Mouse (Mus musculus) urinary bladder, postnatal 10 days (tissue): ENCODE measurements around the gene Btbd35f18.
"Not testable (repeated sequence)": the region's sequence is repeated elsewhere in the genome, so short reads cannot be mapped to it uniquely, and the experiment has no call there.

Experiments used
- DNase-seq: peaks from one replicate; pipeline ENCODE4 v3.0.0; 2022; ENCODE audit warnings: low spot score

The Btbd35f18 gene

GRCm38 (mm10) chrX:3699933-3700332, at the start of gene Btbd35f18:
Gene Btbd35f18, plus strand, starts transcription at chrX:3700233.
- DNase-seq, result not testable (repeated sequence)
